9 mouse cellular contexts compared by ENCODE assay signal in genomic region chr11:80489882-80490196, GRCm38 (mm10). TPM values are rescaled to one million over a fixed set of nuclear protein-coding genes. Genes with fewer than 3 reads are reported as not detected.
DNase-seq lines count a peak whose midpoint lies in the region; ATAC-seq and TF ChIP-seq lines count a peak whose summit lies in the region.
"Had no signal": no experiment of that assay in that cellular context is flagged by ENCODE, and none has a peak within 500 bp of the region (broad histone marks: within the 10 kb centered on the region; RNA-seq: fewer than 3 reads in every experiment).

No protein-coding gene starts in this region.

- TF ChIP-seq POLR2A in kidney, adult 2 months (IDR thresholded peaks at IDR 0.05; ENCODE audit: low read depth, low read length): no peak
- no peak for TF ChIP-seq POLR2A in bone marrow macrophage, adult 2 months (IDR thresholded peaks at IDR 0.05; ENCODE audit: borderline replicate concordance, low read depth, low read length)
- peak; percentile 31 for TF ChIP-seq POLR2A in myocyte (IDR thresholded peaks at IDR 0.05; ENCODE audit: insufficient read length, low read depth)

- H3K27ac ChIP-seq in kidney, embryonic 15.5 days: 0 out of 2 replicates have a peak overlapping the region, but pooled peaks have one; percentile 4
- no peak overlapping the region for H3K27ac ChIP-seq in kidney, adult 2 months (ENCODE audit: insufficient read depth, low read depth, low read length)
- H3K27ac ChIP-seq in bone marrow macrophage, adult 2 months (ENCODE audit: insufficient read depth, low read depth, low read length): peak overlapping the region; percentile 24
- peak overlapping the region; percentile 21; the same call in 1 of the 2 replicates for H3K27ac ChIP-seq in limb, embryonic 10.5 days

- no peaks in the 10 kb centered on the region for H3K9me3 ChIP-seq in kidney, embryonic 15.5 days (replicated peaks)
- H3K9me3 ChIP-seq in limb, embryonic 10.5 days (replicated peaks): no peaks in the 10 kb centered on the region

- no peaks in the 10 kb centered on the region for H3K27me3 ChIP-seq in kidney, embryonic 15.5 days
- H3K27me3 ChIP-seq in kidney, adult 2 months (replicated peaks; ENCODE audit: control insufficient read depth, insufficient read depth, low read length): no peaks in the 10 kb centered on the region
- H3K27me3 ChIP-seq in limb, embryonic 10.5 days (ENCODE audit: low read depth, poor library complexity, severe bottlenecking): peaks cover 4% of the 10 kb centered on the region; the same call in 1 of the 2 replicates
- H3K27me3 ChIP-seq in myocyte (ENCODE audit: control insufficient read depth, insufficient read depth, insufficient read length): no peaks in the 10 kb centered on the region

- no peaks in the 10 kb centered on the region for H3K79me2 ChIP-seq in myocyte (ENCODE audit: control insufficient read depth, insufficient read depth)

- WGBS in kidney, embryonic 15.5 days: 38% methylated on average over 5 of the region's 5 CpGs
- 54% methylated on average over 5 of the region's 5 CpGs for whole genome bisulfite sequencing in kidney, adult 2 months
- 61% methylated on average over 5 of the region's 5 CpGs for WGBS in limb, embryonic 10.5 days

- H3K4me2 ChIP-seq in kidney, embryonic 15.5 days: 0 out of 2 replicates have a peak overlapping the region, but pooled peaks have one; percentile 4
- peak overlapping the region; percentile 82 for H3K4me2 ChIP-seq in myocyte (ENCODE audit: low read depth)

- no peak overlapping the region for H3K4me3 ChIP-seq in kidney, embryonic 15.5 days (replicated peaks)
- no peak overlapping the region for H3K4me3 ChIP-seq in kidney, adult 2 months (ENCODE audit: insufficient read depth, low read depth, low read length)
- H3K4me3 ChIP-seq in bone marrow macrophage, adult 2 months (ENCODE audit: insufficient read depth, low read length): no peak overlapping the region; the same call in 1 of the 2 replicates
- H3K4me3 ChIP-seq in limb, embryonic 10.5 days: no peak overlapping the region
- H3K4me3 ChIP-seq in myocyte: no peak overlapping the region
- H3K4me3 ChIP-seq: erythroblast, embryonic 14.5 days had no signal

- no peak overlapping the region for H3ac ChIP-seq in myocyte (ENCODE audit: control insufficient read depth, insufficient read length)

- H3K9ac ChIP-seq in kidney, embryonic 15.5 days: no peak overlapping the region

- no peak for TF ChIP-seq CTCF in kidney, adult 2 months (conservative IDR thresholded peaks at IDR 0.05; ENCODE audit: insufficient read depth, insufficient read length, low read depth, low read length)
- no peak for TF ChIP-seq CTCF in bone marrow macrophage, adult 2 months (IDR thresholded peaks at IDR 0.05; ENCODE audit: low read depth, low read length)

- no peaks in the 10 kb centered on the region for H3K36me3 ChIP-seq in kidney, embryonic 15.5 days
- no peaks in the 10 kb centered on the region for H3K36me3 ChIP-seq in kidney, adult 2 months (ENCODE audit: control insufficient read depth, insufficient read depth, low read length)
- no peaks in the 10 kb centered on the region for H3K36me3 ChIP-seq in limb, embryonic 10.5 days
- no peaks in the 10 kb centered on the region for H3K36me3 ChIP-seq in myocyte (ENCODE audit: control insufficient read depth, insufficient read depth)

- no peak for DNase-seq in kidney, adult 2 months
- DNase-seq in limb, embryonic 10.5 days (ENCODE audit: low spot score): no peak
- DNase-seq in left cerebral cortex, adult 11 months (ENCODE audit: low spot score): no peak
- DNase-seq in yolk sac, embryonic 10.5 days (ENCODE audit: low spot score): no peak
- DNase-seq in left cerebral cortex, adult 8-10 months (ENCODE audit: low spot score in 2 of 2): no peak

- H3K4me1 ChIP-seq in kidney, embryonic 15.5 days: peaks cover 17% of the 10 kb centered on the region
- H3K4me1 ChIP-seq in kidney, adult 2 months (ENCODE audit: control insufficient read depth, insufficient read depth, low read length): no peaks in the 10 kb centered on the region
- H3K4me1 ChIP-seq in bone marrow macrophage, adult 2 months (ENCODE audit: control insufficient read depth, insufficient read depth, low read length): peaks cover 14% of the 10 kb centered on the region
- peaks cover 43% of the 10 kb centered on the region for H3K4me1 ChIP-seq in limb, embryonic 10.5 days

- no peak for ATAC-seq in kidney, embryonic 15.5 days (replicated peaks; ENCODE audit: low FRiP score)

TF ChIP-seq in myocyte, 11 proteins besides CTCF, POLR2A, EP300 and RAD21:
- TF ChIP-seq REST (IDR thresholded peaks at IDR 0.05; ENCODE audit: insufficient read depth, insufficient read length) (no peak), MYOG (IDR thresholded peaks at IDR 0.05; ENCODE audit: control insufficient read depth in 1 of 3, insufficient read depth in 1 of 3, insufficient read length in 2 of 3, low read depth in 2 of 3) (peak in 1 of 3 experiments; percentile 51), E2F4 (IDR thresholded peaks at IDR 0.05; ENCODE audit: insufficient read depth) (no peak), MYOD1 (IDR thresholded peaks at IDR 0.05; ENCODE audit: control insufficient read depth in 1 of 3, insufficient read length in 2 of 3, low read depth in 2 of 3) (peak in 1 of 3 experiments; percentile 31), TCF12 (IDR thresholded peaks at IDR 0.05; ENCODE audit: insufficient read depth, poor library complexity, severe bottlenecking) (no peak), CEBPB (IDR thresholded peaks at IDR 0.05; ENCODE audit: insufficient read depth, poor library complexity, severe bottlenecking) (peak; percentile 78), USF1 (IDR thresholded peaks at IDR 0.05; ENCODE audit: low read depth) (no peak), MAX (IDR thresholded peaks at IDR 0.05; ENCODE audit: low read depth) (no peak), POLR2AphosphoS2 (IDR thresholded peaks at IDR 0.05; ENCODE audit: insufficient read length, low read depth) (peak; percentile 8)

RNA-seq across cellular contexts. Expression of gene Cdk5r1, which starts 13.0 kb away (rescaled TPM):
- polyA plus RNA-seq in kidney, embryonic 15.5 days (2015; fragmentation: Nextera tagmentation; extraction: Ambion mirVana): 1.1 and 1.3 TPM in 2 replicates
- polyA plus RNA-seq in kidney, adult 2 months (2012; rRNA removed): 0.53 and 1.0 TPM in 2 replicates
- polyA plus RNA-seq in bone marrow macrophage, adult 2 months (2012; ENCODE audit: insufficient read depth, insufficient read length, missing spikeins): 1.1 and 1.2 TPM in 2 replicates
- 1.4 and 1.6 TPM in 2 replicates for polyA plus RNA-seq in limb, embryonic 10.5 days (2016; fragmentation: Nextera tagmentation; extraction: Ambion mirVana)
- polyA plus RNA-seq in myocyte (2012; fragmentation: generic; extraction: Trizol): 11.3 TPM
- total RNA-seq in left cerebral cortex, adult 8-10 months (2022): 100 to 1,000 TPM; 252 to 280 (median 262) TPM
